8 mouse cellular contexts compared by ENCODE assay signal in the genomic region with DNA sequence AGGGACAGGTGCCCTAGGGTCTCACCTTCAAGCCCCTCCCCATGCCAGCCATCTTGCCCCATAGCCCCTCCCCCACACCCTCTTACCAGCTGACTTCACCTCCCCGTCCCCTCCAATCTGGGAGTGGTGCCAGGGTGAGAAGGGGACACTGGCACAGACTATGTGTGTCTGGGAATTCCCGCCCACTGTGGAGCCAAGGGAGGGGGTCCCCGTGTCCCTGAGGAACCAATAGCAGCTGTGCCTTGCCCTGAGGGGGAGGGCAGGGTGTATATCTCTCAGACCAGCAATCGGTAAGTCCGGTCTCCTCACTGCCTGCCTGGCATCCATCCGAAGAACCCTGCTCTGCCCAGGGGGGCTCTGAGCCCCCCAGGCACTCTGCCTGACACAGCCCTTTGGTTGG. TPM values are rescaled to one million over a fixed set of nuclear protein-coding genes. Genes with fewer than 3 reads are reported as not detected.
DNase-seq lines count a peak whose midpoint lies in the region; ATAC-seq and TF ChIP-seq lines count a peak whose summit lies in the region.

No protein-coding gene starts in this region.

- WGBS in lung, embryonic 15.5 days: 62% methylated on average over 6 of the region's 6 CpGs
- 36% methylated on average over 6 of the region's 6 CpGs for WGBS in heart, postnatal 0 days

- intact Hi-C loops in left cerebral cortex, postnatal 25 days (cut with DNase I): loop anchor here (1.0 to 5.0 kb wide), 2 partner anchors 101 to 226 kb away; a partner anchor contains a TSS

- ATAC-seq in lung, embryonic 15.5 days (ENCODE audit: borderline replicate concordance, extremely low read depth, low FRiP score, low TSS enrichment): peak; percentile 10; the same call in 1 of the 2 replicates
- peak; percentile 82 for ATAC-seq in heart, postnatal 0 days (ENCODE audit: insufficient read depth, low read depth)
- ATAC-seq in erythroid progenitor cell, adult 5-6 weeks (replicated peaks; ENCODE audit: low FRiP score, poor library complexity, severe bottlenecking): no peak

- peaks cover 39% of the 10 kb centered on the region for H3K36me3 ChIP-seq in lung, embryonic 15.5 days
- peaks cover 46% of the 10 kb centered on the region for H3K36me3 ChIP-seq in heart, postnatal 0 days (replicated peaks; ENCODE audit: control insufficient read depth, insufficient read depth, low read length)

- no peak overlapping the region for H3K9ac ChIP-seq in lung, embryonic 15.5 days
- H3K9ac ChIP-seq in heart, postnatal 0 days (replicated peaks; ENCODE audit: low read depth, low read length): no peak overlapping the region

- DNase-seq in adrenal gland, adult (ENCODE audit: inconsistent age in 2 of 2, low spot score in 1 of 2): peak; percentile 41 to 58
- DNase-seq in adrenal gland, postnatal 36 days: no peak
- DNase-seq in lung, adult 18-20 months: no peak
- DNase-seq in heart, postnatal 0 days (ENCODE audit: low spot score): peak; percentile 60
- peak; percentile 68 to 85 for DNase-seq in left cerebral cortex, postnatal 25 days (ENCODE audit: low spot score in 2 of 2)
- DNase-seq in gastrocnemius, postnatal 10 days: no peak

- no peak overlapping the region for H3K4me2 ChIP-seq in lung, embryonic 15.5 days
- H3K4me2 ChIP-seq in heart, postnatal 0 days (ENCODE audit: low read depth, low read length): peak overlapping the region; percentile 21; the same call in 1 of the 2 replicates

- H3K27ac ChIP-seq in lung, embryonic 15.5 days: no peak overlapping the region
- peak overlapping the region; percentile 73 for H3K27ac ChIP-seq in heart, postnatal 0 days (ENCODE audit: low read depth)

- no peaks in the 10 kb centered on the region for H3K27me3 ChIP-seq in lung, embryonic 15.5 days
- H3K27me3 ChIP-seq in heart, postnatal 0 days (ENCODE audit: control insufficient read depth, insufficient read depth, low read length): no peaks in the 10 kb centered on the region

- no peak for TF ChIP-seq EP300 in heart, postnatal 0 days (IDR thresholded peaks at IDR 0.05; ENCODE audit: low read depth)

- H3K9me3 ChIP-seq in lung, embryonic 15.5 days: no peaks in the 10 kb centered on the region
- H3K9me3 ChIP-seq in heart, postnatal 0 days (replicated peaks; ENCODE audit: control insufficient read depth, low read length): no peaks in the 10 kb centered on the region

- peaks cover 28% of the 10 kb centered on the region for H3K4me1 ChIP-seq in lung, embryonic 15.5 days
- H3K4me1 ChIP-seq in heart, postnatal 0 days (ENCODE audit: control insufficient read depth, insufficient read depth): peaks cover 47% of the 10 kb centered on the region

- TF ChIP-seq CTCF in heart, postnatal 0 days (IDR thresholded peaks at IDR 0.05; ENCODE audit: low read depth): no peak

- H3K4me3 ChIP-seq in lung, embryonic 15.5 days: no peak overlapping the region
- H3K4me3 ChIP-seq in heart, postnatal 0 days (ENCODE audit: low read depth, low read length): no peak overlapping the region

RNA-seq across cellular contexts. Expression of a gene that starts 12.4 kb away (rescaled TPM):
- 10 to 100 TPM; 79.5 to 84.6 TPM for total RNA-seq in adrenal gland, postnatal 36 days (2021)
- polyA plus RNA-seq in lung, embryonic 15.5 days (2015; fragmentation: Nextera tagmentation; extraction: Ambion mirVana): 136 and 150 TPM in 2 replicates
- total RNA-seq in heart, postnatal 0 days (2014; rRNA removed; ENCODE audit: low replicate concordance): 167 and 192 TPM in 2 replicates
- 221 and 232 TPM in 2 replicates for polyA plus RNA-seq in heart, postnatal 0 days (2015; fragmentation: Nextera tagmentation; extraction: Ambion mirVana)
- 100 to 1,000 TPM; 173 to 195 TPM for total RNA-seq in left cerebral cortex, postnatal 25 days (2021)
- 31.0 and 47.9 TPM in 2 replicates for total RNA-seq in erythroid progenitor cell, adult 5-6 weeks (2015; ENCODE audit: low replicate concordance)
- 88.1 and 103 TPM in 2 replicates for total RNA-seq in erythroid progenitor cell, adult 5-6 weeks (2017; ENCODE audit: low replicate concordance)
- 100 to 1,000 TPM; 189 to 203 TPM for total RNA-seq in gastrocnemius, postnatal 10 days (2021)

RNA-seq across cellular contexts. Expression of a gene that starts 16.5 kb away (rescaled TPM):
- total RNA-seq in adrenal gland, postnatal 36 days (2021): 1 to 10 TPM; 3.1 to 3.2 TPM
- polyA plus RNA-seq in lung, embryonic 15.5 days (2015; fragmentation: Nextera tagmentation; extraction: Ambion mirVana): 1.6 and 1.8 TPM in 2 replicates
- 1.3 and 5.8 TPM in 2 replicates for total RNA-seq in heart, postnatal 0 days (2014; rRNA removed; ENCODE audit: low replicate concordance)
- polyA plus RNA-seq in heart, postnatal 0 days (2015; fragmentation: Nextera tagmentation; extraction: Ambion mirVana): 0.56 and 0.65 TPM in 2 replicates
- 10 to 100 TPM; 69.0 to 73.4 TPM for total RNA-seq in left cerebral cortex, postnatal 25 days (2021)
- 2.5 TPM in 1 of 2 replicates, not detected in the other for total RNA-seq in erythroid progenitor cell, adult 5-6 weeks (2015; ENCODE audit: low replicate concordance)
- total RNA-seq in erythroid progenitor cell, adult 5-6 weeks (2017; ENCODE audit: low replicate concordance): 1.4 and 4.9 TPM in 2 replicates
- total RNA-seq in gastrocnemius, postnatal 10 days (2021): under 1 TPM; 0.45 to 0.75 TPM

RNA-seq across cellular contexts. Expression of a gene that starts 20.8 kb away (rescaled TPM):
- 10 to 100 TPM; 24.6 to 28.4 TPM for total RNA-seq in adrenal gland, postnatal 36 days (2021)
- polyA plus RNA-seq in lung, embryonic 15.5 days (2015; fragmentation: Nextera tagmentation; extraction: Ambion mirVana): 33.7 and 33.9 TPM in 2 replicates
- 24.0 and 24.5 TPM in 2 replicates for total RNA-seq in heart, postnatal 0 days (2014; rRNA removed; ENCODE audit: low replicate concordance)
- 10.4 and 15.4 TPM in 2 replicates for polyA plus RNA-seq in heart, postnatal 0 days (2015; fragmentation: Nextera tagmentation; extraction: Ambion mirVana)
- total RNA-seq in left cerebral cortex, postnatal 25 days (2021): 10 to 100 TPM; 23.4 to 27.1 TPM
- 43.6 and 45.8 TPM in 2 replicates for total RNA-seq in erythroid progenitor cell, adult 5-6 weeks (2015; ENCODE audit: low replicate concordance)
- total RNA-seq in erythroid progenitor cell, adult 5-6 weeks (2017; ENCODE audit: low replicate concordance): 28.0 and 51.0 TPM in 2 replicates
- total RNA-seq in gastrocnemius, postnatal 10 days (2021): 10 to 100 TPM in 1 of 2 experiments, 1 to 10 TPM in 1; 9.8 to 13.5 TPM

RNA-seq across cellular contexts. Expression of a gene that starts 29.6 kb away (rescaled TPM):
- total RNA-seq in adrenal gland, postnatal 36 days (2021): 10 to 100 TPM; 52.0 to 56.4 TPM
- 11.5 and 12.3 TPM in 2 replicates for polyA plus RNA-seq in lung, embryonic 15.5 days (2015; fragmentation: Nextera tagmentation; extraction: Ambion mirVana)
- total RNA-seq in heart, postnatal 0 days (2014; rRNA removed; ENCODE audit: low replicate concordance): 18.0 and 19.6 TPM in 2 replicates
- 5.0 and 5.4 TPM in 2 replicates for polyA plus RNA-seq in heart, postnatal 0 days (2015; fragmentation: Nextera tagmentation; extraction: Ambion mirVana)
- total RNA-seq in left cerebral cortex, postnatal 25 days (2021): 10 to 100 TPM; 41.4 to 45.0 TPM
- total RNA-seq in erythroid progenitor cell, adult 5-6 weeks (2015; ENCODE audit: low replicate concordance): 45.4 and 50.7 TPM in 2 replicates
- total RNA-seq in erythroid progenitor cell, adult 5-6 weeks (2017; ENCODE audit: low replicate concordance): 8.9 and 22.3 TPM in 2 replicates
- total RNA-seq in gastrocnemius, postnatal 10 days (2021): 10 to 100 TPM; 22.4 to 22.8 TPM

RNA-seq across cellular contexts. Expression of a gene that starts 29.7 kb away (rescaled TPM):
- 1 to 10 TPM; 2.3 to 3.0 TPM for total RNA-seq in adrenal gland, postnatal 36 days (2021)
- 23.1 and 28.2 TPM in 2 replicates for polyA plus RNA-seq in lung, embryonic 15.5 days (2015; fragmentation: Nextera tagmentation; extraction: Ambion mirVana)
- total RNA-seq in heart, postnatal 0 days (2014; rRNA removed; ENCODE audit: low replicate concordance): 1.4 and 8.7 TPM in 2 replicates
- 2.2 and 3.6 TPM in 2 replicates for polyA plus RNA-seq in heart, postnatal 0 days (2015; fragmentation: Nextera tagmentation; extraction: Ambion mirVana)
- 1 to 10 TPM; 4.6 to 6.7 TPM for total RNA-seq in left cerebral cortex, postnatal 25 days (2021)
- 9.7 and 15.5 TPM in 2 replicates for total RNA-seq in erythroid progenitor cell, adult 5-6 weeks (2015; ENCODE audit: low replicate concordance)
- total RNA-seq in erythroid progenitor cell, adult 5-6 weeks (2017; ENCODE audit: low replicate concordance): 18.1 and 35.3 TPM in 2 replicates
- 1 to 10 TPM; 2.0 to 3.1 TPM for total RNA-seq in gastrocnemius, postnatal 10 days (2021)

Comparison
In these comparisons a context has a peak if more than half of its experiments do, and no peak if none do; other contexts are left out.
1. DNase-seq: peak in adrenal gland, adult (2 of 2), heart, postnatal 0 days (single experiment) and left cerebral cortex, postnatal 25 days (2 of 2); none in adrenal gland, postnatal 36 days (0 of 2), lung, adult 18-20 months (0 of 2) and gastrocnemius, postnatal 10 days (single experiment).
2. RNA of a gene that starts 16.5 kb away (total RNA-seq): 69.0 to 73.4 TPM in left cerebral cortex, postnatal 25 days; 1.3 to 5.8 TPM in heart, postnatal 0 days, 3.1 to 3.2 TPM in adrenal gland, postnatal 36 days, 1.4 to 4.9 TPM in erythroid progenitor cell, adult 5-6 weeks and 0.45 to 0.75 TPM in gastrocnemius, postnatal 10 days; every median in the first group is over 10 times any median in the second.